In the genomic region with DNA sequence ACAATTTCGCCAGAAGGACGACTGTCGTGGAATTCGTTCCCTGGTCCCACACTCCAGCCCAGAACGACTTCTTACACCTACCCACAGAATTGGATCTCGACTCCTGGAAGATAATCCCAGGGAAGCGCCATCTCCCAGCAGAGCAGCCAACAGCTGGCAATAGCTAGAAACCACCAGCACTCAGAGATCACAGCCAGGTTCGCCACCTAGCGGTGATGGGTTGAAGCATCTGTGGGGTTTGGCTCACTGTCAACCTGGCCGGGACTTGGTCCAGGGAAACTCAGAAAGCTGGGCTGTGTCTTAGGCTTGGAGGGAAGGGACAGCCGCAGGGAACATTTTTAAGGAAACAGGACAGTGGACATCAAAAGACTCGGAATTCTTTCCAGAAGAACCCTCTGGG, we compare ENCODE assay signal across 8 mouse cellular contexts. TPM values are rescaled to one million over a fixed set of nuclear protein-coding genes. Genes with fewer than 3 reads are reported as not detected.
DNase-seq lines count a peak whose midpoint lies in the region; ATAC-seq lines count a peak whose summit lies in the region.

No protein-coding gene starts in this region.

- no peaks in the 10 kb centered on the region for H3K4me1 ChIP-seq in intestine, embryonic 14.5 days (replicated peaks; ENCODE audit: control insufficient read depth, insufficient read depth, low read length)

- DNase-seq in adrenal gland, adult (ENCODE audit: inconsistent age in 2 of 2, low spot score in 1 of 2), result peak; percentile 91 to 98
- peak; percentile 93 for DNase-seq in embryo, embryonic 10 days (ENCODE audit: low spot score)
- peak; percentile 93 for DNase-seq in gastrocnemius, postnatal 14 days
- peak; percentile 95 for DNase-seq in intestine, embryonic 14.5 days (ENCODE audit: low spot score)
- peak; percentile 92 to 94 for DNase-seq in left cerebral cortex, postnatal 10 days (ENCODE audit: extremely low spot score in 1 of 2, low spot score in 2 of 2)
- peak; percentile 93 for DNase-seq in right cerebral cortex, postnatal 14 days
- peak; percentile 91 for DNase-seq in urinary bladder, postnatal 25 days (ENCODE audit: low spot score)

- ATAC-seq in intestine, embryonic 14.5 days (replicated peaks; ENCODE audit: low FRiP score, low TSS enrichment, low read depth), result peak; percentile 76
- ATAC-seq in megakaryocyte-erythroid progenitor cell, adult 5-6 weeks (replicated peaks; ENCODE audit: low FRiP score, low TSS enrichment, poor library complexity, severe bottlenecking), result peak; percentile 84

- 2% methylated on average over 12 of the region's 12 CpGs for WGBS in intestine, embryonic 14.5 days

- no peak overlapping the region for H3K4me3 ChIP-seq in intestine, embryonic 14.5 days (ENCODE audit: low read depth, low read length)

- peak overlapping the region; percentile 34 for H3K4me2 ChIP-seq in intestine, embryonic 14.5 days (ENCODE audit: low read length)

- no peaks in the 10 kb centered on the region for H3K9me3 ChIP-seq in intestine, embryonic 14.5 days (ENCODE audit: control insufficient read depth, low read length)

- intact Hi-C loops in gastrocnemius, postnatal 14 days (cut with DNase I; ENCODE audit: low total_unique reads), result no loop called here
- intact Hi-C loops in left cerebral cortex, postnatal 10 days (cut with DNase I), result no loop called here

- H3K36me3 ChIP-seq in intestine, embryonic 14.5 days (ENCODE audit: control insufficient read depth, insufficient read depth, low read length), result no peaks in the 10 kb centered on the region

- H3K9ac ChIP-seq in intestine, embryonic 14.5 days (ENCODE audit: low read length), result no peak overlapping the region

- H3K27ac ChIP-seq in intestine, embryonic 14.5 days (ENCODE audit: low read depth), result no peak overlapping the region

- H3K27me3 ChIP-seq in intestine, embryonic 14.5 days (replicated peaks; ENCODE audit: control insufficient read depth, insufficient read depth, low read length), result no peaks in the 10 kb centered on the region

RNA-seq across cellular contexts. Expression of gene Gm266, which starts 19.3 kb away (rescaled TPM):
- total RNA-seq in gastrocnemius, postnatal 14 days (2021), result 1 to 10 TPM; 1.7 to 3.4 TPM
- 27.5 and 33.8 TPM in 2 replicates for polyA plus RNA-seq in intestine, embryonic 14.5 days (2014; fragmentation: Nextera tagmentation; extraction: Ambion mirVana)
- total RNA-seq in left cerebral cortex, postnatal 10 days (2021), result 1 to 10 TPM; 4.0 TPM
- not detected in 2 replicates for total RNA-seq in megakaryocyte-erythroid progenitor cell, adult 5-6 weeks (2014; fragmentation: Nextera tagmentation)
- not detected in 2 replicates for total RNA-seq in megakaryocyte-erythroid progenitor cell, adult 5-6 weeks (2017)

RNA-seq across cellular contexts. Expression of gene Eif5, which starts 32.9 kb away (rescaled TPM):
- total RNA-seq in gastrocnemius, postnatal 14 days (2021), result 100 to 1,000 TPM; 111 to 128 TPM
- polyA plus RNA-seq in intestine, embryonic 14.5 days (2014; fragmentation: Nextera tagmentation; extraction: Ambion mirVana), result 505 and 521 TPM in 2 replicates
- 100 to 1,000 TPM; 265 to 276 TPM for total RNA-seq in left cerebral cortex, postnatal 10 days (2021)
- total RNA-seq in megakaryocyte-erythroid progenitor cell, adult 5-6 weeks (2014; fragmentation: Nextera tagmentation), result 212 and 247 TPM in 2 replicates
- 262 and 337 TPM in 2 replicates for total RNA-seq in megakaryocyte-erythroid progenitor cell, adult 5-6 weeks (2017)
